Mouse (Mus musculus): Measurements from ENCODE around the gene Dgkz. TPM values are rescaled to one million over a fixed set of nuclear protein-coding genes. Genes with fewer than 3 reads are reported as not detected.

Gene Dgkz
- polyA plus RNA-seq, 1 experiment from 2014 or later: 26.7 TPM

GRCm38 (mm10) chr2:91884616-91885015 is 91.0 kb downstream of the Dgkz start:
- Histone ChIP-seq H3K9me3 (replicated peaks; ENCODE audit: control insufficient read depth, low read length) (no peaks in the 10 kb centered on the region), H3K9ac (ENCODE audit: low read length) (no peak overlapping the region), H3K4me3 (ENCODE audit: low read depth, low read length) (no peak overlapping the region), H3K27me3 (replicated peaks; ENCODE audit: control insufficient read depth, insufficient read depth, low read length) (no peaks in the 10 kb centered on the region), H3K4me2 (ENCODE audit: low read length) (no peak overlapping the region), H3K4me1 (ENCODE audit: control insufficient read depth, insufficient read depth, low read length) (no peaks in the 10 kb centered on the region), H3K27ac (ENCODE audit: low read depth, low read length) (no peak overlapping the region), H3K36me3 (ENCODE audit: control insufficient read depth, insufficient read depth, low read length) (peaks cover 13% of the 10 kb centered on the region)
- WGBS: 64% methylated on average over 4 of the region's 4 CpGs
- ATAC-seq (no peak), DNase-seq (ENCODE audit: low spot score) (no peak)

- no peak for ATAC-seq
- peak; percentile 66 for DNase-seq (ENCODE audit: low spot score)
- Histone ChIP-seq H3K9ac (ENCODE audit: low read length) (no peak overlapping the region), H3K4me1 (ENCODE audit: control insufficient read depth, insufficient read depth, low read length) (no peaks in the 10 kb centered on the region), H3K27ac (ENCODE audit: low read depth, low read length) (no peak overlapping the region), H3K27me3 (replicated peaks; ENCODE audit: control insufficient read depth, insufficient read depth, low read length) (no peaks in the 10 kb centered on the region), H3K4me2 (ENCODE audit: low read length) (no peak overlapping the region), H3K4me3 (ENCODE audit: low read depth, low read length) (no peak overlapping the region), H3K9me3 (replicated peaks; ENCODE audit: control insufficient read depth, low read length) (no peaks in the 10 kb centered on the region), H3K36me3 (ENCODE audit: control insufficient read depth, insufficient read depth, low read length) (peaks cover 13% of the 10 kb centered on the region)
- WGBS: 78% methylated on average over 4 of the region's 4 CpGs
Measured at GRCm38 (mm10) chr2:91883961-91884360, 91.7 kb downstream of the Dgkz start.

Small RNA genes within 50 kb of the gene (microRNA-seq; reads per million reads assigned to microRNA genes)
- gene Mir6999: not detected

Other genes with a start within 250 kb of the Dgkz start
- gene Ambra1, start 245.7 kb downstream of the Dgkz start, polyA plus RNA-seq (2014; fragmentation: Nextera tagmentation; extraction: Ambion mirVana): 14.8 and 19.3 TPM in 2 replicates
- 0.83 and 1.2 TPM in 2 replicates for gene Chrm4, start 48.6 kb downstream of the Dgkz start, polyA plus RNA-seq (2014; fragmentation: Nextera tagmentation; extraction: Ambion mirVana)
- gene Mdk, start 43.6 kb downstream of the Dgkz start, polyA plus RNA-seq (2014; fragmentation: Nextera tagmentation; extraction: Ambion mirVana): 349 and 462 TPM in 2 replicates
- 0.20 and 0.30 TPM in 2 replicates for gene Gm9821, start 30.2 kb downstream of the Dgkz start, polyA plus RNA-seq (2014; fragmentation: Nextera tagmentation; extraction: Ambion mirVana)
- gene Creb3l1, start 48.6 kb upstream of the Dgkz start, polyA plus RNA-seq (2014; fragmentation: Nextera tagmentation; extraction: Ambion mirVana): 0.80 and 1.3 TPM in 2 replicates
- gene Phf21a, start 117.3 kb upstream of the Dgkz start, polyA plus RNA-seq (2014; fragmentation: Nextera tagmentation; extraction: Ambion mirVana): 37.5 and 39.2 TPM in 2 replicates

Data from forebrain, embryonic 14.5 days (tissue).